Mouse (Mus musculus) embryonic fibroblast, embryonic 13.5 days (primary cell): ENCODE data around the gene Frmd4a.

ENCODE experiments used
- CTCF ChIP-seq: IDR thresholded peaks from 2 replicates; pipeline ENCODE4 v1.5.1; 2011; ENCODE audit warnings: mild to moderate bottlenecking, control low read depth, low read length, moderate library complexity, borderline replicate concordance; ENCODE audit not compliant: insufficient read depth
- POLR2A ChIP-seq: IDR thresholded peaks from 2 replicates; pipeline ENCODE4 v1.6.1; 2011; ENCODE audit warnings: low read depth, mild to moderate bottlenecking, control low read depth, low read length, moderate library complexity

- TF ChIP-seq POLR2A = no peak
- no peak for TF ChIP-seq CTCF
Observed at GRCm38 (mm10) chr2:4648094-4648493, 630.6 kb downstream of the Frmd4a start.
